Mouse (Mus musculus) CH12.LX (cell line): ENCODE results near the gene Tada3.

Source experiments
- CTCF ChIP-seq, 2 experiments: IDR thresholded peaks in 1 of 2; conservative IDR thresholded peaks in 1 of 2; 2 replicates each; pipeline ENCODE4 v1.5.1; 2011 to 2012; ENCODE audit warnings: low read depth in 2 of 2, low read length in 2 of 2, improper control_type of control experiment in 1 of 2, inconsistent platforms in 1 of 2, mild to moderate bottlenecking in 1 of 2, moderate library complexity in 1 of 2
- EP300 ChIP-seq: IDR thresholded peaks from 2 replicates; pipeline ENCODE4 v1.6.1; 2011; ENCODE audit warnings: low read length, improper control_type of control experiment
- HCFC1 ChIP-seq: IDR thresholded peaks from 2 replicates; pipeline ENCODE4 v1.6.1; 2012; ENCODE audit warnings: low read depth, mild to moderate bottlenecking, inconsistent platforms, low read length, improper control_type of control experiment
- KAT2A ChIP-seq: IDR thresholded peaks from 2 replicates; pipeline ENCODE4 v1.6.1; 2012; ENCODE audit warnings: low read length, improper control_type of control experiment, inconsistent platforms; ENCODE audit not compliant: insufficient replicate concordance
- POLR2AphosphoS2 ChIP-seq: IDR thresholded peaks from 2 replicates; pipeline ENCODE4 v1.6.1; 2011; ENCODE audit warnings: low read depth, low read length, improper control_type of control experiment
- TCF12 ChIP-seq: IDR thresholded peaks from 2 replicates; pipeline ENCODE4 v1.6.1; 2014; ENCODE audit warnings: low read depth, mild to moderate bottlenecking, inconsistent platforms, low read length, improper control_type of control experiment

GRCm38 (mm10) chr6:113392015-113392386 lies 14.3 kb upstream of the Tada3 start:
- TF ChIP-seq HCFC1 (no peak), POLR2AphosphoS2 (no peak), CTCF (conservative IDR thresholded peaks at IDR 0.05 in 1 of 2, IDR thresholded peaks at IDR 0.05 in 1 of 2; ENCODE audit: low read depth in 2 of 2, low read length in 2 of 2) (no peak), TCF12 (no peak), KAT2A (no peak), EP300 (no peak)
